Mouse (Mus musculus) ES-E14 (cell line): ENCODE data around the gene Lrrc1.

Experiments used
- ZC3H11A ChIP-seq: IDR thresholded peaks from 2 replicates; pipeline ENCODE4 v1.6.1; 2012; ENCODE audit warnings: low read depth, mild to moderate bottlenecking, inconsistent platforms, low read length, borderline replicate concordance
- ZNF384 ChIP-seq: IDR thresholded peaks from 2 replicates; pipeline ENCODE4 v1.6.1; 2012; ENCODE audit warnings: low read depth, low read length, inconsistent platforms

- no peak for TF ChIP-seq ZC3H11A
- TF ChIP-seq ZNF384: no peak
Observed at GRCm38 (mm10) chr9:77523793-77524192, 20.9 kb downstream of the Lrrc1 start.
